Mouse (Mus musculus): Measurements from ENCODE around the gene Uhrf1bp1l.

DNA sequence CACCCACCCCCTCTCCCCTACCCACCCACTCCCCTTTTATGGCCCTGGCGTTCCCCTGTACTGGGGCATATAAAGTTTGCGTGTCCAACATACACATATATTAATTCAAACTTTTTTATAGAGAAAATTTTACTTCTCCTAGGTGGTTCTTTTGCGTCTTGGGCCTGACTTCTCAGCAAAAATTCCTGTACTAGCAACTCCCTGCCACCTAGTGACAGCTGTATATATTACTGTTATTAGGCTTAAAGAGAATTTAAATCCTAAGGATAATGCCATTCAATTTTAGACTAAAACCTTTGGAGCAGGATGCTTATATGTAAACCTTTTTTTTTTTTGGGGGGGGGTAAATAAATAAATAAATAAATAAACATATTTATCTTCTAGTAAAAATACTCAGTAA is 37.4 kb upstream of the Uhrf1bp1l start:
- TF ChIP-seq CTCF (conservative IDR thresholded peaks at IDR 0.05; ENCODE audit: low read length) (no peak), POU5F1 (IDR thresholded peaks at IDR 0.05; ENCODE audit: borderline replicate concordance, low read length) (no peak), NANOG (IDR thresholded peaks at IDR 0.05; ENCODE audit: borderline replicate concordance, low read length) (no peak)
